Mouse (Mus musculus) midbrain, embryonic 16.5 days (tissue): ENCODE measurements around the gene Gm5150. TPM values are rescaled to one million over a fixed set of nuclear protein-coding genes. Genes with fewer than 3 reads are reported as not detected.
"Not testable (repeated sequence)": the region's sequence is repeated elsewhere in the genome, so short reads cannot be mapped to it uniquely, and the experiment has no call there.

Experiments used
- ATAC-seq: fragments of 200-750 bp; cut with Nextera tagmentation; 2 replicates; pipeline ENCODE4 v1.8.0; 2017; ENCODE audit warnings: moderate TSS enrichment
- H3K27ac ChIP-seq: fragments of 300-500 bp; sonication (generic); 2 replicates; pipeline ENCODE4 v1.5.1; 2014; ENCODE audit warnings: mild to moderate bottlenecking, low read length, mixed read lengths
- H3K27me3 ChIP-seq: fragments of 300-500 bp; sonication (generic); 2 replicates; pipeline ENCODE4 v1.6.1; 2014; ENCODE audit warnings: low read depth, low read length, mixed read lengths; ENCODE audit not compliant: control insufficient read depth, insufficient read depth
- H3K36me3 ChIP-seq: fragments of 300-500 bp; sonication (generic); 2 replicates; pipeline ENCODE4 v1.6.1; 2014; ENCODE audit warnings: mild to moderate bottlenecking, low read length, moderate library complexity, mixed read lengths; ENCODE audit not compliant: control insufficient read depth, insufficient read depth
- H3K4me1 ChIP-seq: fragments of 300-500 bp; sonication (generic); 2 replicates; pipeline ENCODE4 v1.6.1; 2014; ENCODE audit warnings: mild to moderate bottlenecking, low read length, mixed read lengths; ENCODE audit not compliant: control insufficient read depth, insufficient read depth
- H3K4me2 ChIP-seq: fragments of 300-500 bp; sonication (generic); 2 replicates; pipeline ENCODE4 v1.6.1; 2014; ENCODE audit warnings: mild to moderate bottlenecking, low read length, mixed read lengths
- H3K4me3 ChIP-seq: fragments of 300-500 bp; sonication (generic); 2 replicates; pipeline ENCODE4 v1.5.1; 2014; ENCODE audit warnings: low read depth, mild to moderate bottlenecking, low read length, moderate library complexity, mixed read lengths
- H3K9ac ChIP-seq: fragments of 300-500 bp; sonication (generic); 2 replicates; pipeline ENCODE4 v1.6.1; 2014; ENCODE audit warnings: low read depth, low read length, mixed read lengths
- H3K9me3 ChIP-seq: fragments of 300-500 bp; sonication (generic); replicated peaks from 2 replicates; pipeline ENCODE4 v1.6.1; 2014; ENCODE audit warnings: mild to moderate bottlenecking, low read length, mixed read lengths; ENCODE audit not compliant: control insufficient read depth, poor library complexity, severe bottlenecking
- WGBS: fragments of 180-500 bp; shearing (Covaris S2); extraction: QIAGEN DNeasy Blood & Tissue Kit; methylation state at CpG from one replicate; pipeline ENCODE4 v1.1.7; 2014; 5-methylcytosine and 5-hydroxymethylcytosine counted together
- microRNA-seq: library from miRNA; unstranded; fragments of <30 nt; microRNA quantifications from one replicate; pipeline ENCODE4, GENCODE M21; 2017
- polyA plus RNA-seq: library from polyadenylated mRNA; unstranded; fragments of >200 nt; fragmentation: Nextera tagmentation; extraction: Ambion mirVana; gene quantifications from 2 replicates; pipeline ENCODE4 v1.2.1, GENCODE M21; 2015

Gene Gm5150
- polyA plus RNA-seq, 1 experiment from 2014 or later: not detected

- not testable (repeated sequence) for H3K4me2 ChIP-seq, H3K4me1 ChIP-seq, H3K4me3 ChIP-seq, H3K9ac ChIP-seq, H3K27me3 ChIP-seq, H3K27ac ChIP-seq, ATAC-seq, H3K9me3 ChIP-seq, H3K36me3 ChIP-seq
- 95% methylated on average over 3 of the region's 3 CpGs for WGBS
These were observed 6.8 kb downstream of the Gm5150 start for GRCm38 (mm10) chr3:15999479-15999878.

GRCm38 (mm10) chr3:15982216-15982615 lies 24.0 kb downstream of the Gm5150 start:
- H3K9me3 ChIP-seq: no peaks in the 10 kb centered on the region
- H3K36me3 ChIP-seq: no peaks in the 10 kb centered on the region
- H3K4me3 ChIP-seq: no peak overlapping the region
- 66% methylated on average over 3 of the region's 3 CpGs for WGBS
- ATAC-seq: no peak
- H3K27me3 ChIP-seq: no peaks in the 10 kb centered on the region
- H3K4me2 ChIP-seq: no peak overlapping the region
- no peaks in the 10 kb centered on the region for H3K4me1 ChIP-seq
- no peak overlapping the region for H3K9ac ChIP-seq
- no peak overlapping the region for H3K27ac ChIP-seq

GRCm38 (mm10) chr3:15956921-15957320 lies 49.3 kb downstream of the Gm5150 start:
- peaks cover 14% of the 10 kb centered on the region; the same call in 1 of the 2 replicates for H3K9me3 ChIP-seq
- no peak for ATAC-seq
- no peak overlapping the region for H3K4me3 ChIP-seq
- H3K36me3 ChIP-seq: no peaks in the 10 kb centered on the region
- no peak overlapping the region for H3K27ac ChIP-seq
- no peaks in the 10 kb centered on the region for H3K4me1 ChIP-seq
- no peak overlapping the region for H3K4me2 ChIP-seq
- no peak overlapping the region for H3K9ac ChIP-seq
- H3K27me3 ChIP-seq: no peaks in the 10 kb centered on the region

Small RNA genes within 50 kb of the gene (microRNA-seq; reads per million reads assigned to microRNA genes)
- not detected for gene Gm24694

Other genes with a start within 250 kb of the Gm5150 start
- not detected in 2 replicates for gene Sirpb1c, start 157.9 kb downstream of the Gm5150 start, polyA plus RNA-seq